In the genomic region with DNA sequence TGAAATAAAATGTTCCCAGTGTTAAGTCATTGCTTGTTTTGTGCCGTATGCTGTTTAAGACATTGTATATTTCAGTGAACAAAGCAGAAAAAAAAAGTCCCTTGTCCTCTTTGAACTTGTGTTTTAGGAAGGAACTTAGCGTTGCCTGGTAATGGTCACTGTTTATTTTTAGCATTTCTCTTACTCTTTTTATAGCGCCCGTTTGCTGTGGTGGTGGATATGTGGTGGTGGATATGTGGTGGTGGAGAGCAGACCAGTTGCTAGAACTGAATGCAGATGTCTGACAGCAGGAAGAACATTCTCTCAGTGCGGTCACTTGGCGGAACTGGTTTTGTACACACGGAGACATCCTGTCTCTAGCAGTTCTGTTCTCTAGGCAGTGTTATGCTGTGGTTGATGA, we compare ENCODE assay signal across 9 mouse cellular contexts. TPM values are rescaled to one million over a fixed set of nuclear protein-coding genes. Genes with fewer than 3 reads are reported as not detected.
DNase-seq lines count a peak whose midpoint lies in the region; ATAC-seq and TF ChIP-seq lines count a peak whose summit lies in the region.
"Had no signal": no experiment of that assay in that cellular context is flagged by ENCODE, and none has a peak within 500 bp of the region (broad histone marks: within the 10 kb centered on the region; RNA-seq: fewer than 3 reads in every experiment).

No protein-coding gene starts in this region.

- no peak for TF ChIP-seq CTCF in liver, adult 2 months (IDR thresholded peaks at IDR 0.05; ENCODE audit: low read depth, low read length)

- H3K79me2 ChIP-seq in liver, adult 2 months (ENCODE audit: control insufficient read depth, insufficient read depth, low read length): no peaks in the 10 kb centered on the region; the same call in 1 of the 2 replicates

- peaks cover 24% of the 10 kb centered on the region for H3K36me3 ChIP-seq in embryonic facial prominence, embryonic 15.5 days
- H3K36me3 ChIP-seq in liver, adult 2 months (ENCODE audit: control insufficient read depth, insufficient read depth, low read length): peaks cover 21% of the 10 kb centered on the region
- peaks cover 35% of the 10 kb centered on the region for H3K36me3 ChIP-seq in hindbrain, embryonic 13.5 days

- WGBS in embryonic facial prominence, embryonic 15.5 days: 75% methylated on average over 7 of the region's 7 CpGs
- WGBS in liver, adult 2 months: 71% methylated on average over 7 of the region's 7 CpGs
- WGBS in hindbrain, embryonic 13.5 days: 89% methylated on average over 7 of the region's 7 CpGs

- H3K27me3 ChIP-seq in embryonic facial prominence, embryonic 15.5 days: no peaks in the 10 kb centered on the region
- no peaks in the 10 kb centered on the region for H3K27me3 ChIP-seq in liver, adult 2 months (ENCODE audit: control insufficient read depth, insufficient read depth, low read length)
- H3K27me3 ChIP-seq in hindbrain, embryonic 13.5 days: no peaks in the 10 kb centered on the region
- H3K27me3 ChIP-seq: hindbrain, embryonic 15.5 days had no signal

- H3K4me3 ChIP-seq in embryonic facial prominence, embryonic 15.5 days (replicated peaks): no peak overlapping the region
- no peak overlapping the region for H3K4me3 ChIP-seq in liver, adult 2 months (ENCODE audit: insufficient read depth, low read depth, low read length)
- no peak overlapping the region for H3K4me3 ChIP-seq in hindbrain, embryonic 13.5 days
- H3K4me3 ChIP-seq: hindbrain, embryonic 15.5 days had no signal

- TF ChIP-seq POLR2A in liver, adult 2 months (IDR thresholded peaks at IDR 0.05; ENCODE audit: extremely low read depth, insufficient read depth, low read length): no peak

- H3K9ac ChIP-seq in embryonic facial prominence, embryonic 15.5 days: no peak overlapping the region
- no peak overlapping the region for H3K9ac ChIP-seq in liver, adult 2 months (ENCODE audit: low read depth, low read length)
- H3K9ac ChIP-seq in hindbrain, embryonic 13.5 days: no peak overlapping the region
- H3K9ac ChIP-seq: hindbrain, embryonic 15.5 days had no signal

- H3K27ac ChIP-seq in embryonic facial prominence, embryonic 15.5 days (replicated peaks): no peak overlapping the region
- H3K27ac ChIP-seq in liver, adult 2 months (replicated peaks; ENCODE audit: insufficient read depth, low read depth, low read length): no peak overlapping the region
- H3K27ac ChIP-seq in hindbrain, embryonic 13.5 days: no peak overlapping the region
- H3K27ac ChIP-seq: hindbrain, embryonic 15.5 days had no signal

- ATAC-seq in embryonic facial prominence, embryonic 15.5 days (ENCODE audit: insufficient number of reproducible peaks, low FRiP score, low TSS enrichment, low read depth): 0 out of 2 replicates have a peak, but pooled peaks have one; percentile 47
- no peak for ATAC-seq in hindbrain, embryonic 13.5 days (ENCODE audit: low FRiP score)

- peak; percentile 55 for DNase-seq in layer of hippocampus, adult 11-12 months (ENCODE audit: low spot score)
- no peak for DNase-seq in layer of hippocampus, adult 18-20 months (ENCODE audit: low spot score in 2 of 2)
- DNase-seq in liver, adult 2 months (ENCODE audit: extremely low read depth, low read depth, low spot score): peak; percentile 30
- DNase-seq in naive thymus-derived CD4-positive, alpha-beta T cell, adult 2 months (ENCODE audit: low read depth): peak; percentile 82
- DNase-seq in ovary, postnatal 36 days (ENCODE audit: low spot score): no peak
- DNase-seq in cerebellum, adult 9-11 months: no peak

- H3K4me2 ChIP-seq in embryonic facial prominence, embryonic 15.5 days (replicated peaks): no peak overlapping the region
- H3K4me2 ChIP-seq in hindbrain, embryonic 13.5 days: no peak overlapping the region
- H3K4me2 ChIP-seq: hindbrain, embryonic 15.5 days had no signal

- H3K9me3 ChIP-seq in embryonic facial prominence, embryonic 15.5 days (replicated peaks): no peaks in the 10 kb centered on the region
- H3K9me3 ChIP-seq in hindbrain, embryonic 13.5 days: no peaks in the 10 kb centered on the region
- H3K9me3 ChIP-seq: hindbrain, embryonic 15.5 days had no signal

- no peaks in the 10 kb centered on the region for H3K4me1 ChIP-seq in embryonic facial prominence, embryonic 15.5 days
- H3K4me1 ChIP-seq in liver, adult 2 months (ENCODE audit: control insufficient read depth, insufficient read depth, low read length): no peaks in the 10 kb centered on the region; the same call in 1 of the 2 replicates
- H3K4me1 ChIP-seq in hindbrain, embryonic 13.5 days (replicated peaks): no peaks in the 10 kb centered on the region
- H3K4me1 ChIP-seq: hindbrain, embryonic 15.5 days had no signal

RNA-seq across cellular contexts. Expression of gene Cops4, which starts 8.1 kb away (rescaled TPM):
- total RNA-seq in layer of hippocampus, adult 18-20 months (2021): 10 to 100 TPM; 80.8 to 83.3 TPM
- polyA plus RNA-seq in embryonic facial prominence, embryonic 15.5 days (2015; fragmentation: Nextera tagmentation; extraction: Ambion mirVana): 180 TPM in 2 replicates
- total RNA-seq in liver, adult 2 months (2014; rRNA removed): 47.1 and 53.2 TPM in 2 replicates
- 12.0 and 13.1 TPM in 2 replicates for polyA plus RNA-seq in liver, adult 2 months (2012; rRNA removed)
- 192 and 196 TPM in 2 replicates for polyA plus RNA-seq in hindbrain, embryonic 13.5 days (2015; fragmentation: Nextera tagmentation; extraction: Ambion mirVana)

RNA-seq across cellular contexts. Expression of gene Lin54, which starts 25.7 kb away (rescaled TPM):
- 10 to 100 TPM; 18.0 to 19.5 TPM for total RNA-seq in layer of hippocampus, adult 18-20 months (2021)
- polyA plus RNA-seq in embryonic facial prominence, embryonic 15.5 days (2015; fragmentation: Nextera tagmentation; extraction: Ambion mirVana): 9.2 and 10.5 TPM in 2 replicates
- 5.7 and 6.7 TPM in 2 replicates for total RNA-seq in liver, adult 2 months (2014; rRNA removed)
- polyA plus RNA-seq in liver, adult 2 months (2012; rRNA removed): 2.7 and 3.5 TPM in 2 replicates
- 8.3 and 8.4 TPM in 2 replicates for polyA plus RNA-seq in hindbrain, embryonic 13.5 days (2015; fragmentation: Nextera tagmentation; extraction: Ambion mirVana)

RNA-seq across cellular contexts. Expression of gene Plac8, which starts 45.9 kb away (rescaled TPM):
- total RNA-seq in layer of hippocampus, adult 18-20 months (2021): not detected
- polyA plus RNA-seq in embryonic facial prominence, embryonic 15.5 days (2015; fragmentation: Nextera tagmentation; extraction: Ambion mirVana): 7.9 and 9.8 TPM in 2 replicates
- total RNA-seq in liver, adult 2 months (2014; rRNA removed): 21.5 and 29.7 TPM in 2 replicates
- 11.3 and 18.2 TPM in 2 replicates for polyA plus RNA-seq in liver, adult 2 months (2012; rRNA removed)
- 0.93 and 1.0 TPM in 2 replicates for polyA plus RNA-seq in hindbrain, embryonic 13.5 days (2015; fragmentation: Nextera tagmentation; extraction: Ambion mirVana)

Comparison
In these comparisons a context has a peak if more than half of its experiments do, and no peak if none do; other contexts are left out.
1. DNase-seq: peak in layer of hippocampus, adult 11-12 months (single experiment), liver, adult 2 months (single experiment) and naive thymus-derived CD4-positive, alpha-beta T cell, adult 2 months (single experiment); none in layer of hippocampus, adult 18-20 months (0 of 2), ovary, postnatal 36 days (single experiment) and cerebellum, adult 9-11 months (single experiment).
2. RNA of gene Cops4, which starts 8.1 kb away (polyA plus RNA-seq): 192 to 196 TPM in hindbrain, embryonic 13.5 days and 180 TPM in embryonic facial prominence, embryonic 15.5 days; 12.0 to 13.1 TPM in liver, adult 2 months; every median in the first group is over 10 times any median in the second.